Mouse (Mus musculus) heart, embryonic 10.5 days (tissue): ENCODE results near the gene Cabin1. TPM values are rescaled to one million over a fixed set of nuclear protein-coding genes. Genes with fewer than 3 reads are reported as not detected.

Experiments
- DNase-seq: peaks from one replicate; pipeline ENCODE4 v3.0.0-alpha.2; 2017; ENCODE audit warnings: low spot score
- H3K27ac ChIP-seq: fragments of 300-500 bp; sonication (generic); 2 replicates; pipeline ENCODE4 v1.5.1; 2016; ENCODE audit warnings: mild to moderate bottlenecking
- H3K27me3 ChIP-seq: fragments of 300-500 bp; sonication (generic); 2 replicates; pipeline ENCODE4 v1.6.1; 2016; ENCODE audit warnings: mild to moderate bottlenecking; ENCODE audit not compliant: poor library complexity, insufficient read depth, severe bottlenecking
- H3K36me3 ChIP-seq: fragments of 300-500 bp; sonication (generic); 2 replicates; pipeline ENCODE4 v1.6.1; 2016; ENCODE audit warnings: mild to moderate bottlenecking, moderate library complexity
- H3K4me1 ChIP-seq: fragments of 300-500 bp; sonication (generic); 2 replicates; pipeline ENCODE4 v1.6.1; 2016; ENCODE audit warnings: mild to moderate bottlenecking
- H3K4me3 ChIP-seq: fragments of 300-500 bp; sonication (generic); 2 replicates; pipeline ENCODE4 v1.5.1; 2016; ENCODE audit warnings: mild to moderate bottlenecking, moderate library complexity
- H3K9me3 ChIP-seq: fragments of 300-500 bp; sonication (generic); 2 replicates; pipeline ENCODE4 v1.6.1; 2016; ENCODE audit warnings: mild to moderate bottlenecking, moderate library complexity
- WGBS: fragments of 180-500 bp; shearing (Covaris S2); methylation state at CpG from one replicate; pipeline ENCODE4 v1.1.7; 2016; 5-methylcytosine and 5-hydroxymethylcytosine counted together
- polyA plus RNA-seq: library from polyadenylated mRNA; unstranded; fragments of >200 nt; fragmentation: Nextera tagmentation; extraction: Ambion mirVana; gene quantifications from 2 replicates; pipeline ENCODE4 v1.2.1, GENCODE M21; 2016

The Cabin1 gene
- polyA plus RNA-seq, 1 experiment from 2014 or later = 20.0 TPM

- no peaks in the 10 kb centered on the region for H3K9me3 ChIP-seq
- no peak overlapping the region for H3K4me3 ChIP-seq
- H3K36me3 ChIP-seq = peaks cover 45% of the 10 kb centered on the region
- no peak overlapping the region for H3K27ac ChIP-seq
- H3K27me3 ChIP-seq = no peaks in the 10 kb centered on the region
- DNase-seq = no peak
- peaks cover 14% of the 10 kb centered on the region; the same call in 1 of the 2 replicates for H3K4me1 ChIP-seq
- 95% methylated on average over 3 of the region's 3 CpGs for WGBS
Measured at GRCm38 (mm10) chr10:75760311-75760710, 3.8 kb downstream of the Cabin1 start.

GRCm38 (mm10) chr10:75756719-75757118, 7.4 kb downstream of the Cabin1 start:
- H3K27me3 ChIP-seq = no peaks in the 10 kb centered on the region

GRCm38 (mm10) chr10:75744017-75744416, 20.1 kb downstream of the Cabin1 start:
- no peak for DNase-seq
- Histone ChIP-seq H3K4me1 (no peaks in the 10 kb centered on the region), H3K36me3 (peaks cover 95% of the 10 kb centered on the region), H3K27ac (no peak overlapping the region), H3K27me3 (no peaks in the 10 kb centered on the region), H3K9me3 (no peaks in the 10 kb centered on the region), H3K4me3 (no peak overlapping the region)
- WGBS = 47% methylated on average over 3 of the region's 3 CpGs

More at GRCm38 (mm10) chr10:75756719-75757118, 7.4 kb downstream of the Cabin1 start:
- H3K4me3 ChIP-seq = no peak overlapping the region
- WGBS = 92% methylated on average over 11 of the region's 11 CpGs
- no peak for DNase-seq
- no peak overlapping the region for H3K27ac ChIP-seq
- H3K9me3 ChIP-seq = no peaks in the 10 kb centered on the region
- no peaks in the 10 kb centered on the region for H3K4me1 ChIP-seq
- H3K36me3 ChIP-seq = peaks cover 78% of the 10 kb centered on the region

GRCm38 (mm10) chr10:75743369-75743768, 20.8 kb downstream of the Cabin1 start:
- H3K9me3 ChIP-seq = no peaks in the 10 kb centered on the region
- peaks cover 95% of the 10 kb centered on the region for H3K36me3 ChIP-seq
- no peak overlapping the region for H3K27ac ChIP-seq
- H3K27me3 ChIP-seq = no peaks in the 10 kb centered on the region
- no peak for DNase-seq
- 90% methylated on average over 12 of the region's 12 CpGs for WGBS
- H3K4me3 ChIP-seq = no peak overlapping the region
- H3K4me1 ChIP-seq = no peaks in the 10 kb centered on the region

GRCm38 (mm10) chr10:75740866-75741265, 23.3 kb downstream of the Cabin1 start:
- Histone ChIP-seq H3K4me3 (no peak overlapping the region), H3K27ac (no peak overlapping the region), H3K4me1 (no peaks in the 10 kb centered on the region), H3K27me3 (no peaks in the 10 kb centered on the region), H3K9me3 (no peaks in the 10 kb centered on the region), H3K36me3 (peaks cover 91% of the 10 kb centered on the region)
- WGBS = 89% methylated on average over 3 of the region's 3 CpGs
- no peak for DNase-seq

- Histone ChIP-seq H3K27ac (no peak overlapping the region), H3K27me3 (no peaks in the 10 kb centered on the region), H3K4me3 (no peak overlapping the region), H3K9me3 (no peaks in the 10 kb centered on the region), H3K4me1 (no peaks in the 10 kb centered on the region), H3K36me3 (peaks cover 97% of the 10 kb centered on the region)
- WGBS = 90% methylated on average over 7 of the region's 7 CpGs
- no peak for DNase-seq
Measured at GRCm38 (mm10) chr10:75725449-75725848, 38.7 kb downstream of the Cabin1 start.

GRCm38 (mm10) chr10:75720215-75720614, 43.9 kb downstream of the Cabin1 start:
- Histone ChIP-seq H3K27ac (no peak overlapping the region), H3K36me3 (peaks cover 97% of the 10 kb centered on the region), H3K9me3 (no peaks in the 10 kb centered on the region), H3K27me3 (no peaks in the 10 kb centered on the region), H3K4me3 (no peak overlapping the region), H3K4me1 (no peaks in the 10 kb centered on the region)
- 86% methylated on average over 5 of the region's 5 CpGs for WGBS
- DNase-seq = no peak

GRCm38 (mm10) chr10:75714795-75715194, 49.3 kb downstream of the Cabin1 start:
- Histone ChIP-seq H3K36me3 (peaks cover 96% of the 10 kb centered on the region), H3K9me3 (no peaks in the 10 kb centered on the region), H3K4me1 (peaks cover 10% of the 10 kb centered on the region; the same call in 1 of the 2 replicates), H3K4me3 (no peak overlapping the region), H3K27me3 (no peaks in the 10 kb centered on the region), H3K27ac (no peak overlapping the region)
- no peak for DNase-seq
- WGBS = 83% methylated on average over 3 of the region's 3 CpGs

GRCm38 (mm10) chr10:75713026-75713425, 51.1 kb downstream of the Cabin1 start:
- H3K9me3 ChIP-seq = no peaks in the 10 kb centered on the region
- H3K36me3 ChIP-seq = peaks cover 92% of the 10 kb centered on the region
- 89% methylated on average over 11 of the region's 11 CpGs for WGBS
- H3K4me3 ChIP-seq = no peak overlapping the region
- H3K4me1 ChIP-seq = peaks cover 11% of the 10 kb centered on the region; the same call in 1 of the 2 replicates
- no peak overlapping the region for H3K27ac ChIP-seq
- H3K27me3 ChIP-seq = no peaks in the 10 kb centered on the region
- no peak for DNase-seq

- H3K4me1 ChIP-seq = peaks cover 11% of the 10 kb centered on the region; the same call in 1 of the 2 replicates
- no peak for DNase-seq
- 78% methylated on average over 2 of the region's 2 CpGs for WGBS
- H3K4me3 ChIP-seq = no peak overlapping the region
- H3K27ac ChIP-seq = no peak overlapping the region
- no peaks in the 10 kb centered on the region for H3K27me3 ChIP-seq
- no peaks in the 10 kb centered on the region for H3K9me3 ChIP-seq
- H3K36me3 ChIP-seq = peaks cover 75% of the 10 kb centered on the region
Measured at GRCm38 (mm10) chr10:75710210-75710609, 53.9 kb downstream of the Cabin1 start.

GRCm38 (mm10) chr10:75709261-75709660, 54.9 kb downstream of the Cabin1 start:
- Histone ChIP-seq H3K4me1 (peaks cover 17% of the 10 kb centered on the region), H3K27me3 (no peaks in the 10 kb centered on the region), H3K4me3 (no peak overlapping the region), H3K36me3 (peaks cover 68% of the 10 kb centered on the region), H3K27ac (no peak overlapping the region), H3K9me3 (no peaks in the 10 kb centered on the region)
- DNase-seq = no peak
- WGBS = 83% methylated on average over 9 of the region's 9 CpGs

- Histone ChIP-seq H3K9me3 (no peaks in the 10 kb centered on the region), H3K27me3 (no peaks in the 10 kb centered on the region), H3K36me3 (peaks cover 61% of the 10 kb centered on the region), H3K27ac (no peak overlapping the region), H3K4me3 (no peak overlapping the region), H3K4me1 (peaks cover 17% of the 10 kb centered on the region)
- WGBS = 49% methylated on average over 9 of the region's 9 CpGs
- DNase-seq = no peak
Measured at GRCm38 (mm10) chr10:75708633-75708992, 55.5 kb downstream of the Cabin1 start.

GRCm38 (mm10) chr10:75707901-75708632, 56.1 kb downstream of the Cabin1 start:
- H3K36me3 ChIP-seq = peaks cover 59% of the 10 kb centered on the region
- WGBS = 91% methylated on average over 3 of the region's 3 CpGs
- H3K4me1 ChIP-seq = peaks cover 17% of the 10 kb centered on the region
- no peak overlapping the region for H3K27ac ChIP-seq
- no peak for DNase-seq
- no peaks in the 10 kb centered on the region for H3K27me3 ChIP-seq
- no peaks in the 10 kb centered on the region for H3K9me3 ChIP-seq
- no peak overlapping the region for H3K4me3 ChIP-seq
